In genomic region chr7:48880591-48881481, GRCm38 (mm10) we compare ENCODE assay signal across 8 mouse cellular contexts. TPM values are rescaled to one million over a fixed set of nuclear protein-coding genes. Genes with fewer than 3 reads are reported as not detected.
DNase-seq lines count a peak whose midpoint lies in the region; ATAC-seq and TF ChIP-seq lines count a peak whose summit lies in the region.

No protein-coding gene starts in this region.

- peak overlapping the region; percentile 84 to 88 for H3K4me3 ChIP-seq in ES-E14 (ENCODE audit: insufficient read depth in 1 of 2, low read depth in 1 of 2, low read length in 2 of 2, poor library complexity in 1 of 2, severe bottlenecking in 1 of 2)
- peak overlapping the region; percentile 74 for H3K4me3 ChIP-seq in forebrain, embryonic 15.5 days
- H3K4me3 ChIP-seq in lung, adult 2 months (replicated peaks; ENCODE audit: extremely low read depth, low read depth, low read length): peak overlapping the region; percentile 65

- DNase-seq in ES-E14 (ENCODE audit: low read depth, low spot score): peak; percentile 95
- peak; percentile 88 for DNase-seq in cerebellum, adult 11-12 months
- peak; percentile 93 for DNase-seq in heart, postnatal 25 days (ENCODE audit: low spot score)
- peak; percentile 91 to 95 for DNase-seq in layer of hippocampus, adult 18-20 months (ENCODE audit: low spot score in 2 of 2)
- peak; percentile 92 for DNase-seq in lung, adult 2 months
- DNase-seq in thymus, adult 18-20 months: peak; percentile 96 to 97

- H3K27ac ChIP-seq in ES-E14 (ENCODE audit: insufficient read depth, low read depth, low read length, poor library complexity, severe bottlenecking): peak overlapping the region; percentile 52; the same call in 1 of the 2 replicates
- peak overlapping the region; percentile 57 for H3K27ac ChIP-seq in forebrain, embryonic 15.5 days (replicated peaks)

- no peak for TF ChIP-seq POLR2A in lung, adult 2 months (IDR thresholded peaks at IDR 0.05; ENCODE audit: borderline replicate concordance, extremely low read depth, low read depth, low read length)

- no peak for TF ChIP-seq CTCF in lung, adult 2 months (IDR thresholded peaks at IDR 0.05; ENCODE audit: insufficient read depth, low read length)

- peak overlapping the region; percentile 100 for H3K4me2 ChIP-seq in forebrain, embryonic 15.5 days (replicated peaks)

- H3K4me1 ChIP-seq in ES-E14 (ENCODE audit: control insufficient read depth in 2 of 2, insufficient read depth in 2 of 2, low read length in 2 of 2, poor library complexity in 1 of 2): 0 out of 4 replicates have a peak, but pooled peaks cover 0 to 2% of the 10 kb centered on the region in 2 experiments
- H3K4me1 ChIP-seq in forebrain, embryonic 15.5 days: peaks cover 21% of the 10 kb centered on the region
- H3K4me1 ChIP-seq in lung, adult 2 months (ENCODE audit: control insufficient read depth, insufficient read depth, low read length): peaks cover 8% of the 10 kb centered on the region

- under 1% methylated on average over 76 of the region's 77 CpGs for WGBS in forebrain, embryonic 15.5 days
- WGBS in lung, adult 2 months: under 1% methylated on average over 76 of the region's 77 CpGs

- peaks cover 31% of the 10 kb centered on the region for H3K27me3 ChIP-seq in forebrain, embryonic 15.5 days

- intact Hi-C loops in heart, postnatal 25 days (cut with DNase I): no loop called here

- H3K9me3 ChIP-seq in ES-E14 (ENCODE audit: control insufficient read depth, insufficient read depth, low read depth, low read length): no peaks in the 10 kb centered on the region
- H3K9me3 ChIP-seq in forebrain, embryonic 15.5 days: no peaks in the 10 kb centered on the region

- peaks cover 6% of the 10 kb centered on the region for H3K36me3 ChIP-seq in ES-E14 (ENCODE audit: control insufficient read depth, insufficient read depth, low read length, poor library complexity, severe bottlenecking)
- H3K36me3 ChIP-seq in forebrain, embryonic 15.5 days: no peaks in the 10 kb centered on the region

- ATAC-seq in forebrain, embryonic 15.5 days (replicated peaks): peak; percentile 98
- peak; percentile 97 for ATAC-seq in neutrophil, adult 5-6 weeks (ENCODE audit: extremely low read depth, insufficient number of reproducible peaks, low FRiP score, poor library complexity, severe bottlenecking)

- in situ Hi-C loops in ES-E14 (cut with MboI; ENCODE audit: low sequenced_read_pairs in 2 of 2, unreplicated experiment in 2 of 2): loop anchor here in 1 of 2 experiments (10.0 kb wide), 1 partner anchor 64 kb away; no protein-coding TSS in a partner anchor

- peak overlapping the region; percentile 93 for H3K9ac ChIP-seq in ES-E14 (ENCODE audit: insufficient read depth, low read depth, low read length, poor library complexity, severe bottlenecking)
- peak overlapping the region; percentile 55 for H3K9ac ChIP-seq in forebrain, embryonic 15.5 days (replicated peaks)

TF ChIP-seq in ES-E14, 5 proteins besides CTCF, POLR2A, EP300 and RAD21:
- TF ChIP-seq HCFC1 (IDR thresholded peaks at IDR 0.05; ENCODE audit: borderline replicate concordance, insufficient read depth, low read length): 0 out of 2 replicates have a peak, but pooled peaks have one; percentile 20
- no peak for TF ChIP-seq ZC3H11A (IDR thresholded peaks at IDR 0.05; ENCODE audit: borderline replicate concordance, low read depth, low read length)

RNA-seq across cellular contexts. Expression of gene E2f8, which starts 0.6 kb away (rescaled TPM):
- total RNA-seq in ES-E14 (2012; rRNA removed): 10.5 and 12.1 TPM in 2 replicates
- 6.3 and 7.0 TPM in 2 replicates for polyA plus RNA-seq in forebrain, embryonic 15.5 days (2015; fragmentation: Nextera tagmentation; extraction: Ambion mirVana)
- total RNA-seq in heart, postnatal 25 days (2021): under 1 TPM; 0.75 to 0.87 TPM
- under 1 TPM in 1 of 2 experiments, not detected in 1; 0.18 TPM for total RNA-seq in layer of hippocampus, adult 18-20 months (2021)
- 0.41 and 0.90 TPM in 2 replicates for polyA plus RNA-seq in lung, adult 2 months (2012; rRNA removed)
- 2.0 and 3.6 TPM in 2 replicates for total RNA-seq in neutrophil, adult 5-6 weeks (2017)

RNA-seq across cellular contexts. Expression of gene Nav2, which starts 27.7 kb away (rescaled TPM):
- 18.2 and 21.1 TPM in 2 replicates for total RNA-seq in ES-E14 (2012; rRNA removed)
- 24.6 and 27.3 TPM in 2 replicates for polyA plus RNA-seq in forebrain, embryonic 15.5 days (2015; fragmentation: Nextera tagmentation; extraction: Ambion mirVana)
- 10 to 100 TPM; 53.0 to 60.1 TPM for total RNA-seq in heart, postnatal 25 days (2021)
- total RNA-seq in layer of hippocampus, adult 18-20 months (2021): 10 to 100 TPM; 66.2 to 73.7 TPM
- 23.9 and 33.9 TPM in 2 replicates for polyA plus RNA-seq in lung, adult 2 months (2012; rRNA removed)
- total RNA-seq in neutrophil, adult 5-6 weeks (2017): 2.3 and 3.1 TPM in 2 replicates

RNA-seq across cellular contexts. Expression of gene Csrp3, which starts 33.0 kb away (rescaled TPM):
- total RNA-seq in ES-E14 (2012; rRNA removed): 0.48 and 1.3 TPM in 2 replicates
- 0.20 and 0.29 TPM in 2 replicates for polyA plus RNA-seq in forebrain, embryonic 15.5 days (2015; fragmentation: Nextera tagmentation; extraction: Ambion mirVana)
- 1,000 to 10,000 TPM; 2,113 to 2,237 TPM for total RNA-seq in heart, postnatal 25 days (2021)
- total RNA-seq in layer of hippocampus, adult 18-20 months (2021): not detected
- polyA plus RNA-seq in lung, adult 2 months (2012; rRNA removed): 8.8 and 38.0 TPM in 2 replicates
- not detected in 2 replicates for total RNA-seq in neutrophil, adult 5-6 weeks (2017)

Comparison
In these comparisons a context has a peak if more than half of its experiments do, and no peak if none do; other contexts are left out.
1. Peak in every context shown above with its lines: DNase-seq, ATAC-seq, H3K4me3 ChIP-seq and H3K27ac ChIP-seq.
2. RNA of gene Csrp3, which starts 33.0 kb away (total RNA-seq): 2,113 to 2,237 TPM in heart, postnatal 25 days; 0.48 to 1.3 TPM in ES-E14, not detected in layer of hippocampus, adult 18-20 months and not detected in neutrophil, adult 5-6 weeks; every median in the first group is over 100 times any median in the second.